Mouse (Mus musculus) thymus, adult 2 months (tissue): ENCODE data around the gene Lrrc61.

ENCODE experiments used
- CTCF ChIP-seq: fragments of 200-500 bp; IDR thresholded peaks from 2 replicates; pipeline ENCODE4 v1.5.1; 2012; ENCODE audit warnings: mild to moderate bottlenecking, control low read depth, low read length, moderate library complexity, borderline replicate concordance; ENCODE audit not compliant: control insufficient read depth, poor library complexity, insufficient read depth; ENCODE audit errors: extremely low read depth
- POLR2A ChIP-seq: fragments of 200-500 bp; IDR thresholded peaks from 2 replicates; pipeline ENCODE4 v1.6.1; 2012; ENCODE audit warnings: mild to moderate bottlenecking, low read length, control low read depth, moderate library complexity; ENCODE audit not compliant: control insufficient read depth, poor library complexity, insufficient read depth; ENCODE audit errors: extremely low read depth

DNA sequence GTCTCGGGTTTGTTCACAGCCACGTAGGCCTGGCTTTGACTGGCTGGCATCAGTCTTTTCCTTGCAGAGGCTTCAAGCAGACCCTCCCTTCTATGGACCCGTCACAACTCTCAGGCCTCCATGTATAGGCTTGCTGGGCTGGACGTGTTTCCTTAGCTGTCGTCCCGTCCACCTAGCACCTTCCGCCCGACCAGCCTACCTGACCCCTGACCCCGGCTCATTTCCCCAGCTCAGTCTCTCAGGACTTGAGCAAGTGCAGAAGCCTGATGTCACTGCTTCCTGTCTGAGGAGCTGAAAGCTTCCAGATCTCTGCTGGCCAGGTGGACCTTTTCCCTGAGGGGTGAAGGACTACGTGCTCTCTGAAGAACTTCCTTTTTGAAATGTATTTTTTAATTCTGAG is 18.7 kb downstream of the Lrrc61 start:
- no peak for TF ChIP-seq CTCF
- TF ChIP-seq POLR2A = no peak
